Mouse (Mus musculus) hindbrain, embryonic 16.5 days (tissue): ENCODE data around the gene Dgkg. TPM values are rescaled to one million over a fixed set of nuclear protein-coding genes. Genes with fewer than 3 reads are reported as not detected.

Source experiments
- ATAC-seq: fragments of 200-750 bp; cut with Nextera tagmentation; 2 replicates; pipeline ENCODE4 v1.8.0; 2017; ENCODE audit warnings: moderate TSS enrichment, moderate library complexity
- H3K27ac ChIP-seq: fragments of 300-500 bp; sonication (generic); 2 replicates; pipeline ENCODE4 v1.5.1; 2014; ENCODE audit warnings: low read depth, mild to moderate bottlenecking, control low read depth, low read length, moderate library complexity
- H3K27me3 ChIP-seq: fragments of 300-500 bp; sonication (generic); replicated peaks from 2 replicates; pipeline ENCODE4 v1.6.1; 2014; ENCODE audit warnings: low read length; ENCODE audit not compliant: control insufficient read depth, insufficient read depth
- H3K36me3 ChIP-seq: fragments of 300-500 bp; sonication (generic); 2 replicates; pipeline ENCODE4 v1.6.1; 2014; ENCODE audit warnings: mild to moderate bottlenecking, low read length, moderate library complexity, mixed read lengths; ENCODE audit not compliant: control insufficient read depth, insufficient read depth
- H3K4me1 ChIP-seq: fragments of 300-500 bp; sonication (generic); 2 replicates; pipeline ENCODE4 v1.6.1; 2014; ENCODE audit warnings: low read depth, low read length; ENCODE audit not compliant: control insufficient read depth, insufficient read depth
- H3K4me2 ChIP-seq: fragments of 300-500 bp; sonication (generic); 2 replicates; pipeline ENCODE4 v1.6.1; 2014; ENCODE audit warnings: mild to moderate bottlenecking, low read length, control low read depth, moderate library complexity
- H3K4me3 ChIP-seq: fragments of 300-500 bp; sonication (generic); 2 replicates; pipeline ENCODE4 v1.5.1; 2014; ENCODE audit warnings: mild to moderate bottlenecking, low read length, control low read depth, moderate library complexity
- H3K9ac ChIP-seq: fragments of 300-500 bp; sonication (generic); 2 replicates; pipeline ENCODE4 v1.6.1; 2014; ENCODE audit warnings: low read depth, mild to moderate bottlenecking, control low read depth, low read length, moderate library complexity
- H3K9me3 ChIP-seq: fragments of 300-500 bp; sonication (generic); 2 replicates; pipeline ENCODE4 v1.6.1; 2014; ENCODE audit warnings: mild to moderate bottlenecking, low read length, moderate library complexity; ENCODE audit not compliant: control insufficient read depth
- WGBS: fragments of 180-500 bp; shearing (Covaris S2); extraction: QIAGEN DNeasy Blood & Tissue Kit; methylation state at CpG from one replicate; pipeline ENCODE4 v1.1.7; 2014; 5-methylcytosine and 5-hydroxymethylcytosine counted together
- polyA plus RNA-seq: library from polyadenylated mRNA; unstranded; fragments of >200 nt; fragmentation: Nextera tagmentation; extraction: Ambion mirVana; gene quantifications from 2 replicates; pipeline ENCODE4 v1.2.1, GENCODE M21; 2015

Gene Dgkg
- polyA plus RNA-seq, 1 experiment from 2014 or later = 6.9 TPM

DNA sequence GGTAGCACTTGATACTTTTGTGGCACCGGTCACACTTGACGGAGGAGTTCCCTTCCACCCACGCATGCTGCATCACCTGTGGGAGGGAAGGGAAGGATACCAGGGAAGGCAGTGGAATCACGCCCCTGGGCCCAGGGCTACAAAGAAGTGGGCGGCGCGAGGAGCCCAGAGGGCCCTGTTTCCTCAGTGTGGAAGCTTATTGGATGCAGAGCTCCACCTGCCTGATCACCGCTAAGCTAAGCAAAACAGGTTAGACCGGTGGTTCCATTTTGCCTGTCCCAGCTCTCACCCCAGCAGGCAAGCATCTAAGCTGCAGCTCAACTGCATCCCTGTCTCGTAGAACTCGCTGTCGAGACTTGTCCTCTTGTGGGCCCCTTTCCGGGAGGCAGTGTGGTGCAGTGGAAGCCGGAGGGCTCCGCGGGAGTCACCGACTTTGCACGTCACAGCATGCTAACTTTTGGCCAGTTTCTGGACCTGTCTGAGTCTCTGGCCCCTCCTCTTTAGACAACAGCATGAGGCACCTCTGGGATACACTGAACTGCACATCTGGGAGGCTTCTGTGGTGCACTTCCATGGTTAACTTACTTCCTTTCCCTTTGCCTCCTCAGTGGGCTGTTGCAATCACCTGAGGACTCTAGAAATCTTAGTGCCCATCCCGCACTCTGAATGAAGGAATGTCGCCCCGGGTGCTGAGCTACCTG lies 84.2 kb downstream of the Dgkg start:
- no peak for ATAC-seq
- Histone ChIP-seq H3K4me3 (no peak overlapping the region), H3K36me3 (no peaks in the 10 kb centered on the region), H3K27me3 (peaks cover 4% of the 10 kb centered on the region; the same call in 1 of the 2 replicates), H3K4me1 (no peaks in the 10 kb centered on the region), H3K27ac (no peak overlapping the region), H3K9ac (no peak overlapping the region), H3K4me2 (no peak overlapping the region), H3K9me3 (no peaks in the 10 kb centered on the region)
- WGBS = 47% methylated on average over 21 of the region's 21 CpGs

DNA sequence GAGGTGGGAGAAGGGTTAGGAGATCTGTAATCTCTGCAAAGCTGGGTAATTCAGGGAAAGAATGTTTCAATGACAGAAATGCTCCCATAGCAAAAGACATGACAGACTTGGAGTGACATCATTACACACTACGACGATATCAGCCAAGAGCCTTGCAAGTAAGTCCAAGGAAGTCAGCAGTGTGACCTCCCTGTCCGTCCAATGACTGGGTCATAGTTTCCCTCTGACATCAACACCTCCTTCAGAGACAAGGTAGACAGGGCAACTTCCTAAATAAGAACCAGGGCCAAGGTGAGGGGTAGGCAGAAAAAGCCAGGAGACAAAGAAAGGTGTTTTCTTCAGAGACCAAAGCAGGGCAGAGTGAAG lies 92.1 kb downstream of the Dgkg start:
- Histone ChIP-seq H3K4me3 (no peak overlapping the region), H3K9ac (no peak overlapping the region), H3K36me3 (no peaks in the 10 kb centered on the region), H3K4me1 (no peaks in the 10 kb centered on the region), H3K27ac (no peak overlapping the region), H3K27me3 (no peaks in the 10 kb centered on the region), H3K9me3 (no peaks in the 10 kb centered on the region), H3K4me2 (no peak overlapping the region)
- ATAC-seq = 0 out of 2 replicates have a peak, but pooled peaks have one; percentile 24
- WGBS = 77% methylated on average over 3 of the region's 3 CpGs

DNA sequence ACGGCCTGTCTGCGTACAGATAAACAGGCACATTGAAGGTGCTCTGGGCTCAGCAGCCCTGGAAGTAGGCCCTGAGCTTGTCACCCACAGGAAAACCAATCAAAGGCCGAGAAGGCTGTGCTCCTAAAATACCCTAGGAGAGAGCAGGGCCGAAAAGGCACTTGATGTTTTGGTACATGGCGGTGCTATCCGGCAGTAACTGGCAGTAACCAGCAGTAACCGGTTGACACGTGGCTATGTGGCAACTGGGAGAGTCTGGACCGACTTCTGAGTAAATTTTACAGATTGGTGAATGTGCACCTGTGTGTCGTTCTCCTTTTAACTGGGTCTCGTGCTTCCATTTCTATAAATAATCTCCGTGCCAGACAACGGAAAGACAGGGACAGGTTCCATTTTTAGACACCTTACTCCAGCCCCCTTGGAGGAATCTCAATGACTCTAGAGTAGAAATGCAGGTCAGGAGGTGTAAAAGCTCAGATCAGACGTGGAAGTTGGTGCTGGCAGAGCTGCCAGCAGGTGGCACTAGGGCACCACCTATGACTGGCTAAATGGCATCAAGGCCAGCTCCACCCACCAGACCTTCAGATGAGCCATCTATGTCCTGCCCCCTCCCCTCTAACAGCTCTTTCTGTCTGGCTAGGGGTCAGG lies 92.6 kb downstream of the Dgkg start:
- Histone ChIP-seq H3K4me2 (no peak overlapping the region), H3K9me3 (no peaks in the 10 kb centered on the region), H3K9ac (no peak overlapping the region), H3K27ac (no peak overlapping the region), H3K4me3 (no peak overlapping the region), H3K4me1 (no peaks in the 10 kb centered on the region), H3K36me3 (no peaks in the 10 kb centered on the region), H3K27me3 (no peaks in the 10 kb centered on the region)
- 68% methylated on average over 14 of the region's 14 CpGs for WGBS
- ATAC-seq = peak; percentile 78

DNA sequence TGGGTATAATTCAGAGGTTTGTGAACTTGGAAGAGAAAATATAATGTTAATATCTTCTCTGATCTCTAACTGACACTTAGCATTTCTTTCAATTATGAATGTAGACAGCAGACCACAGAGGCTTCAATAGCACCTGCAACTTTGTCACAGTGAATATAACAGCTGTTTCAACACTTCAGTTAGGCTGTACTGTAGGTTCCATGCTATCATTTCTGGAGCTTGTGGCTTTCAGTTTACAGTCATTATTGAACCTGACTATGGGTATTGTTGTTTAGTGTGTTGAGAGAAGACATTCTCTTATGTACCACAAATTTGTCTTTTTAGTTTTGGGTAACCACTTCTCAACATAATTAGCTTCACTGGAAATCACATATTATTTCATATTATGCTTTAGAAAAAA lies 93.4 kb downstream of the Dgkg start:
- no peak for ATAC-seq
- H3K4me3 ChIP-seq = no peak overlapping the region
- H3K4me1 ChIP-seq = no peaks in the 10 kb centered on the region
- no peak overlapping the region for H3K27ac ChIP-seq
- H3K4me2 ChIP-seq = no peak overlapping the region
- H3K36me3 ChIP-seq = no peaks in the 10 kb centered on the region
- H3K9me3 ChIP-seq = no peaks in the 10 kb centered on the region
- H3K27me3 ChIP-seq = no peaks in the 10 kb centered on the region
- no peak overlapping the region for H3K9ac ChIP-seq

DNA sequence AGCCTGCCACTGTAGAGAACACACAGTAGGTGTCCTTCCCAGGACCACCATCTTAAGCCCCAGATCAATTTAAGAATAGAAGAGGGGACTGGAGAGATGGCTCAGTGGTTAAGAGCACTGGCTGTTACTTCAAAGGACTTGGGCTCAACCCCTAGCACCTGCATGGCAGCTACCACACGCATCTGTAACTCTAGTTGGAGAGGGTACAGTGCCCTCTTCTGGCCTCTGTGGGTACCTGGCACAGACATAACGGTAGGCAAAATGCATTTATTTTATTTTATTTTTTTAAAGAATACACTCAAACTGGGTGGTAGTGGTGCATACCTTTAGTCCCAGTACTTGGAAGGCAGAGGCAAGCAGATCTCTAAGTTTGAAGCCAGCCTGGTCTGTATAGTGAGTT lies 102.0 kb downstream of the Dgkg start:
- no peaks in the 10 kb centered on the region for H3K27me3 ChIP-seq
- WGBS = 33% methylated on average over 2 of the region's 2 CpGs
- no peak overlapping the region for H3K27ac ChIP-seq
- H3K4me3 ChIP-seq = no peak overlapping the region
- no peak overlapping the region for H3K9ac ChIP-seq
- no peaks in the 10 kb centered on the region for H3K9me3 ChIP-seq
- no peak overlapping the region for H3K4me2 ChIP-seq
- H3K4me1 ChIP-seq = 0 out of 2 replicates have a peak, but pooled peaks cover 2% of the 10 kb centered on the region
- no peaks in the 10 kb centered on the region for H3K36me3 ChIP-seq
- ATAC-seq = no peak

DNA sequence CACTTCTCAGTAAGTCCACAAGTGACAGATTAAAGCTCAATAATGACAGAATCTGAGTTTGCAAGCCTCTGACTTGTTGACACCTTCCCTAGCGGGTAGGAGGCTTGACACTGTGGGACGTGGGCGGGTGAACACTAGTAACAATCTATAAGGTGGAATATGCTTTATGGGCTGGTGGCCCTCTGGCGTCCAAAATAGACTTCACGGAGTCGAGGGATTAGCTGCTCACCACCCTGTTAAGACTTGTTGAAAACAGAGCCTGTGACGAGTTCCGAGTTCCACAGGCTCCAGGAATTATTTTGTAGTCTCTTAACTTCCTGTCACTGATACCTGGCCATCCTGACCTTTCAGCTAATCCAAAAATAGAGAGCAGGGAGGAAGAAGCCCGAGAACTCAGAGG lies 104.7 kb downstream of the Dgkg start:
- 80% methylated on average over 9 of the region's 9 CpGs for WGBS
- no peak for ATAC-seq
- no peak overlapping the region for H3K4me3 ChIP-seq
- H3K36me3 ChIP-seq = no peaks in the 10 kb centered on the region
- no peak overlapping the region for H3K9ac ChIP-seq
- no peak overlapping the region for H3K4me2 ChIP-seq
- peaks cover 11% of the 10 kb centered on the region for H3K4me1 ChIP-seq
- H3K27me3 ChIP-seq = no peaks in the 10 kb centered on the region
- no peak overlapping the region for H3K27ac ChIP-seq
- H3K9me3 ChIP-seq = no peaks in the 10 kb centered on the region

DNA sequence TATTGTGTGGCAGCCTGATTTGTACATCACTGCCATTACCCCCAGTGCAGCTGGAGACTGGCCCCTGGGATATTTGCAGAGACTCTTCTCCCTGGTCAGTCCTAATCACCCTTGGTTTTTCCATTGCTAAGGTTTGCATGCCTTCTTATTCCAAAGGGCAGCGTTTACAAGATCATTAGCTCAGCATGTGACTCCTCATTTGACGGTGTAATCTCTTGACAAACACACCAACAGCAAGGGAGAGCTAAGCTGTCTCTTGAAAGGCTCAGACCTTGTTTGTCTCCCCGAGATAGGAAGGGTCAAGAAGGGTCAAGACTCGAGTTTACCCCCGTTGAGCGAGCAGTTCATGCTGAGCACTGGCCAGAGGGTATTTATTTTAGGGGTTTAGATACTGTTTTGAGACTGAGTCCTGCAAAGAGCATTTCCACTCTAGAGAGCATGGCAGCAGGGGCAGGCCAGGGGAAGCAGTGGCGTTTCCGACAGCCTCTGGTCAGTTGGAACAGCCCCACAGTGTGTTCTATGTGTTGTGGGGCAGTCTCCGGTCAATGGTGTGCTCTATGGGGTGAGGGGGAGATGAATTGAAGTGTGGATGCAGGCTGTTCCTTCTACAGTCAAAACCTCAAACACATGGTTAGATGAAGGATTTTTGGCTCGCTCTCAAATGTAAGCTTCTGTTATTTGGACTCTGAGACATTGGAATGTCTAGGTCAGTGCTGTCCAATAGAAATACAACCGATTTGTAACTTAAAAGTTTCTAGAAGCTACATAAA lies 105.6 kb downstream of the Dgkg start:
- Histone ChIP-seq H3K27ac (no peak overlapping the region), H3K4me3 (no peak overlapping the region), H3K9ac (no peak overlapping the region), H3K9me3 (no peaks in the 10 kb centered on the region), H3K36me3 (no peaks in the 10 kb centered on the region), H3K27me3 (no peaks in the 10 kb centered on the region), H3K4me1 (peaks cover 11% of the 10 kb centered on the region), H3K4me2 (no peak overlapping the region)
- no peak for ATAC-seq
- WGBS = 25% methylated on average over 11 of the region's 11 CpGs

DNA sequence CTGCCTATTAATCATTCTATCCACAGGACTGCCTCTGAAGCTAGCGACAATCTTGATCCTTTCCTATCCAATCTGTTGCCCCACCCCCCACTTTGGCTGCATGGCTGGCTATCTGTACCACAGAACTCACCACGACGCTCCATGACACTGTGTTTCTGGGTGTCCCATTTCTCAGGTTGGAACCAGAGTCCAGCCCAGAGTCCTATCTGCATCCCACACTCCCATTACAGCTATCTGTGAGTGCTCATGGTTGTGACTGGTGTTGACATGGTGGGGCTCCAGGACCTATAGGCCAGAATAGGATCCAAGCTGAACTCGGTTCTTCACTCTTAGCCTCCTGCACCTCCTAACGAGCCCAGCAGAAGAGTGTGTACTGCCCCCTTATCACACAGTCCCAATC lies 107.7 kb downstream of the Dgkg start:
- H3K4me3 ChIP-seq = no peak overlapping the region
- 80% methylated on average over 5 of the region's 5 CpGs for WGBS
- no peaks in the 10 kb centered on the region for H3K36me3 ChIP-seq
- H3K27me3 ChIP-seq = no peaks in the 10 kb centered on the region
- H3K27ac ChIP-seq = no peak overlapping the region
- H3K9me3 ChIP-seq = no peaks in the 10 kb centered on the region
- peaks cover 18% of the 10 kb centered on the region for H3K4me1 ChIP-seq
- ATAC-seq = no peak
- no peak overlapping the region for H3K9ac ChIP-seq
- no peak overlapping the region for H3K4me2 ChIP-seq
